Mouse (Mus musculus): ENCODE results near the gene Rab11a.
"Not testable (repeated sequence)": the region's sequence is repeated elsewhere in the genome, so short reads cannot be mapped to it uniquely, and the experiment has no call there.

Rab11a gene

DNA sequence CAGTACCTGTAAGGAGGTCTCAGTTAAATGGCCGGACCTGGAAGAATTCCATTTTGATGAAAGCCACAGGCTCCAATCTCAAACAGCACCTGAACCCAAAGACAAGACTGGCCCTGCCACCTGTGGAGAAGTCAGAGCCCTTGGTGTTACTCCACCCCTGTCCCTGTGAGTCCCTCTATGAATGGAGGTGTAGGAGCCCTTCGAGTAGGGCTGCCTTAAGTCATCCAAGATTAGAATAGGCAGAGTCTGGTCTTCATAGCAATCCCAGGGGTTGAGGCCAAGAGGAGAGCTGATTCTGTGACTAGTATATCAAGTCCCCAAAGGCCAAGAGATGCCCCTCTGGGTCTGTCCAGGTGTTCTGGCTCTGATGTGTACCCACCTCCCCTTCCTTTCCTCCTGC is 46.8 kb downstream of the Rab11a start:
- DNase-seq, result no peak

DNA sequence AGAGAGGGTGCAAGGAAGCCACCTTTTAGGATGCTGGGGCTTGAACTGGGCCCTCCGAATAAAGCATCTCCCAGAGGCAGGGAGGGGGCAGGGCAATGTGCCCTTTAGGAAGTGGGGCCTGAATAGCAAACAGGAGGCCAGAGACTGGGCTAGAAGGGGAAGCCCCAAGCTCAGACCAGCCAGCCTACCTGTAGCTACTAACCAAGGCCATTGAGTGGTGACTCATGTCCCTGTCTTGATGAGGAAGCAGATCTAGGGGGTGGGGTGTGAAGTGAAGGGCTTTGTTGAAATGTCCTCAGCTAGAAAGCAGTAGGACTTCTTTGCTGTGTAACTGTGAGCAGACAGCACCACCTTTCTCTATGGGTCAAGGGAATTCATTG is 49.6 kb downstream of the Rab11a start:
- no peak for DNase-seq

DNA sequence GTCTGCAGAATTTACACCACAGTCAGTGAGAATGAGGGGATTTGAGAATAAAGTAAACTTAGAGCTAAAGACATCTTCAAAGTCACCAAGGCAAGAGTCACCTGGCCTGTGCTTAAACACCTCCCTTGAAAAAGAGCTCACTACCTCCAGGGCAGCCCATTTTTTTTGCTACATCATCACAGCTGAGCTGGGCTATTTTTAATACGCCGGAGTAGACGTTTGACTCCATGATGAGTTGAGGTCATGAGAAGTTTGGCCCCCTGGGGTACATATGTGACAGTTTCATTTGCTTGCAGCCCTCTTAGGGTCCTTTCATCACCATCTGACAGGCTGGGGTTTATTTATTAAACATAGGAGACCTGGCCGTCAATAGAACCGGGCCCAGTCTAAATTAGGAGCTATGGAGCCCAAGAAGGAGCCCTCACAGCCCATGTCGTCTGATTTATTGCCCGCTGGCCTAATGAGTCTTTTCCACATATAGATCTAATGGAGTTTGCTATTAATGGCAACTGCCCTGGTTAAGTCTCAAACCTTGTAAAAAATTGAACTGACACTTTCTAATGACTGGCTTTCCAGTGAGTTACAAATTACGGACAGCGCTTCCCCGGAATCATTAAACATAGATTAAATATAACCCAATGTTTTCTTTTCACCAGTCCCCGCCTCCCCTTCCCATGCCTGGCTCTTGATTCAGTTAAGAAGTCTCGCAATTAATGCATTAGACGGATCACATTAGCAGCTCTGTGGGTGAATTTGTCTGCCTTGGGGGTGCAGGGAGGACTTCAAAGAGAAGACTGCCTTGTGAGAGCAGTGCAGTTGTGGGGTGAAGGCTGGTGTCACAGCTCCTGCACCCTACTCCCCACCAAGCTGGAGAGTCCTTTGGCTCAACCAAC is 50.2 kb downstream of the Rab11a start:
- DNase-seq, result peak; percentile 68

DNA sequence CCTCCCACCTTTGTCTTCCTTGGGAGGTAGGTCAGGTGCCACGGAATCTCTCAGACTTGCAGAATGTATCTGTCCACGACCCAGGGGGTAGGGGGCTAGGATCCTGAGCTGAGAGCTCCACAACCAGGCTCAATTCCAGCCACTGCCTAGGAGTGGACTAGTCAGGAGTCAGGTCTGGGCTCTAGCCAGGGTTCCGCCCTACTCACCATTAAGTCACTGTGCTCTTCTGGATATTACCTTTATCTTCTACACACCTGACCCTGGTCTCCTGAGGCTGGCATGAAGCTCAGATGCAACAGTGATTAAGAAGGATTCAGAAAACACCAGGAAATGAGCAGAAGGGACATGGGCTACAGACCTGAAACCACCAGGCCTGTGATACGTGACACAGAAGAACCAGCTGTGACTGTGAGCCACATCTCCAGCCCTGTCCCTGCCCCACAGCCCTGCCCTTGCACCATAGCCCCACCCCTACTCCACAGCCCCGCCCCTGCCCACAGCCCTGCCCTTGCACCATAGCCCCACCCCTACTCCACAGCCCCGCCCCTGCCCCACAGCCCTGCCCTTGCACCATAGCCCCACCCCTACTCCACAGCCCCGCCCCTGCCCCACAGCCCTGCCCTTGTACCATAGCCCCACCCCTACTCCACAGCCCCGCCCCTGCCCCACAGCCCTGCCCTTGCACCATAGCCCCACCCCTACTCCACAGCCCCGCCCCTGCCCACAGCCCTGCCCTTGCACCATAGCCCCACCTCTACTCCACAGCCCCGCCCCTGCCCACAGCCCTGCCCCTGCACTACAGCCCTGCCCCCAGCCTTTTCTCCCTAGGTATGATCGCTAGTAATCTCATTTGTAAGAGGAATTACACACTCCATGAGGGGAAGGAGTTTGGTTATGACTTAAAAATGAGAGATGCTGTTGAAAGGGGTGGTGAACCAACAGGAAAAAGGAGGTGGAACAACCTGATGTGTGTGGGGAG is 65.9 kb downstream of the Rab11a start:
- DNase-seq, result not testable (repeated sequence)

DNA sequence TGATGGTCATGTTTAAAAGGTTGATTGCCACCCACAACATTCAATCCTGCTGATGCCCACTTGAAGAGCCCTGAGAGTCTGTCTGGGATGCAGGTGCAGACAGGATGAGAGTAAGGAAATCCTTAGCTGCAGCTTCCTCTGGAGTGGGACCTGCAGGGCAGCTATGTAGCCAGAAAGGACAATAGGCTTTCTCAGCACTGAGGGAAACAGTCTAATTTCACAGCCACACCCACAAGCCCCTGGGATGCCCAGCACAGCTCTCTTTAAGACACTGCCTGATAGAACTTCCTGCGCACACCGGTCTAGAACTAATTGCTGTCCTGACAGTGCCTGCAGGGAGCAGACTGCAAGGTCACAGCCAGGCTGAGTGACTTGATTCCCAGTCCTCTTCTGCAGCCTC is 69.6 kb downstream of the Rab11a start:
- no peak for DNase-seq

DNA sequence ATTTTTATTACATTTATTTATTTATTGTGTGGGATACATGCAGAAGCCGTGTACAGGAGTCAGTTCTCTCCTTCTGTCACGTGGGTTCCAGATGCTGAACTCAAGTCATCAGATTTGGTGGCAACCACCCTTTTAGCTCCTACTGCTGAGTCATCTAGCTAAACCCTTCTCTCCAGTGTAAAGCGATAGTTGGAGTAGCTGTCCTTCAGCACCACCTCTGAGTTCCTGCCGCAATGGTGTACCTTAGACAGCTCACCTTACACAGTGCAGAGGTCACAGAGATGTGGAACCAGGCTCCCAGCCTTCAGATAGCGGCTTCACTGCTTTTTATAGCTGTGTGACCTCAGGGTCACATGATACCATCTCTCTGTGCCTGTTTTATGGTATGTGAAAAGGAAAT is 70.0 kb downstream of the Rab11a start:
- peak; percentile 21 for DNase-seq

DNA sequence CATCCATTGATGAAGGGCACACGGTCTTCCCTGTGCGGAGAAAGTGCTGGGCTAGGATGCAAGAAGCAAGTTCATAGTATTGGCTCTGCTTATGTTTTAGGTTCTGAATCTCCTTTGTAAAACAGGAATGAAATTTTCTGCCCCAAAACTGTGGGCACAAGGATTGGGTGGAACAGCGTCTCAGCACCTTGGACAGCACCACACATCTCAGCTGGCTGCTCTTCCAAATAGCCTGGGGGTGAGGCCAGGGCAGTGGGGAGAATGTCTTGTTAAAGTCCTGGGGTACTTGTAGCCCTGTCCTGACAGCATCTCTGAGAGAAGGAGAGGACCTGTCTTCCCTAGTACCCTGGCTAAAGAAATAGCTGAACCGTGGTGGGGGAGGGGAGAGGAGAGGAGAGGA is 71.0 kb downstream of the Rab11a start:
- DNase-seq, result peak; percentile 15

Data from kidney, adult 9 months (tissue).